Mouse (Mus musculus): Measurements from ENCODE around the gene Syne2. TPM values are rescaled to one million over a fixed set of nuclear protein-coding genes. Genes with fewer than 3 reads are reported as not detected.

Gene Syne2
- polyA plus RNA-seq, 1 experiment from 2014 or later, result 137 TPM

DNA sequence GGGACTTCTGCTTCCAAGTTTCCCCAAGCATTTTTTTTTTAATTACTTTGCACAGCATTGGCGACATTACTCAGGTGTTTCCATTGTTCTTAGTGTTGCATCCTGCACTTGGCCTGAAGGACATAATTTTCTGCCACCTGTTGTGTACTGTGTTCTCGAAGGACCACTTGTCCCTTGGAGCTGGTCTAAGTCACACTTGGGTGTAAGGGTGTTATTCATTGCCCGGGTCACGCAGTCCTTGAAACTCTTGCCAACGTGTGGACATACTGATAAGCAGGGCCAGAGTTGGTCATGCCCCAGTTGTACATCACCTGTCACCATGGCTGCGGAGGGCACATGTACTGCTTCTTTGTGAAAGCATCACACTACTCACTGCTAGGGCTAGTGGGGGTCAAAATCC, 228.6 kb downstream of the Syne2 start:
- no peaks in the 10 kb centered on the region for H3K4me1 ChIP-seq
- no peaks in the 10 kb centered on the region for H3K27me3 ChIP-seq
- no peak overlapping the region for H3K27ac ChIP-seq
- H3K9ac ChIP-seq, result no peak overlapping the region
- peaks cover 86% of the 10 kb centered on the region for H3K36me3 ChIP-seq (ENCODE audit: poor library complexity, severe bottlenecking)
- no peak overlapping the region for H3K4me3 ChIP-seq
- no peaks in the 10 kb centered on the region for H3K9me3 ChIP-seq (replicated peaks)
- WGBS, result 98% methylated on average over 6 of the region's 6 CpGs
- H3K4me2 ChIP-seq, result no peak overlapping the region
- ATAC-seq, result no peak

DNA sequence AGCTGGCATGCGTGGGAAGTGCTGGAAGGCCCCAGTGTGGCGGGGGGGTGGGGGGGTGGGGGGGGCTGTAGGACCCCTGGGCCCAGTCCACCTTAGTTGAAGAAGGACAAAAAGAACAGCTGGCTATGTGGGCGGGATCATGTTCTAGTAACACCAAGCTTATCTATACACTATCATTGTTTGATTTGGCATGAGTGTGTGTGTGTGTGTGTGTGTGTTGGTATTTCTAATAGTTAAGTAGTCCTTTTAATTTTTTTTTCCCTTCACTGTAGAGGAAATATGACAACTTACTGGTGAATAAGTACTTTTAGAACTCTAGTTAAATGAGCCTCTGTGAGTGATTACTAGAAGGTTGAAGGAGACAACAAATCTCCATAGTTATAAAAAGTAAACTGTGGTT, 230.0 kb downstream of the Syne2 start:
- ATAC-seq, result no peak
- Histone ChIP-seq H3K27me3 (no peaks in the 10 kb centered on the region), H3K9me3 (replicated peaks) (no peaks in the 10 kb centered on the region), H3K4me1 (no peaks in the 10 kb centered on the region), H3K36me3 (ENCODE audit: poor library complexity, severe bottlenecking) (peaks cover 86% of the 10 kb centered on the region), H3K4me2 (no peak overlapping the region), H3K9ac (no peak overlapping the region), H3K4me3 (no peak overlapping the region), H3K27ac (no peak overlapping the region)
- 88% methylated on average over 3 of the region's 3 CpGs for WGBS

DNA sequence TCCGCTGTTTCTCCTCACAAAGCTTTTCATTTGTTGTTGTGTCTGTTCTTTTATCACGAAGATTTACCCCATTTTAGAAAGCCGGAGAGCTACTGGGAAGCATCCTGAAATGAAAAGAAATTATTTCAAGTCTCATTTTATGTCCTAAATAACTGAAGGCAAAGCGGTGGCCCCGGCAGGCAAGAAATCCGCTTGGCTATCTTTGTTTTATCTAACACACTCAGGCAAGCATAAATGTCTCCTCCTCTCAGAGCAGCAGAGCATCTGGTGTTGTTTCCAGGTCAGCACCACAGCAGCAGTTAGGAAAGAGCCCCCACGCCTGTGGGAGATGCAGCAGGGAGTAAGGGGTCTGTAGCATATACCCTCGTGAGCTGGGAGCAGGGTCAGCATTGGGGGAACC, 230.7 kb downstream of the Syne2 start:
- 88% methylated on average over 8 of the region's 8 CpGs for WGBS
- no peak for ATAC-seq
- Histone ChIP-seq H3K9ac (no peak overlapping the region), H3K36me3 (ENCODE audit: poor library complexity, severe bottlenecking) (peaks cover 83% of the 10 kb centered on the region), H3K4me1 (no peaks in the 10 kb centered on the region), H3K9me3 (replicated peaks) (no peaks in the 10 kb centered on the region), H3K4me3 (no peak overlapping the region), H3K27me3 (no peaks in the 10 kb centered on the region), H3K27ac (no peak overlapping the region), H3K4me2 (no peak overlapping the region)

DNA sequence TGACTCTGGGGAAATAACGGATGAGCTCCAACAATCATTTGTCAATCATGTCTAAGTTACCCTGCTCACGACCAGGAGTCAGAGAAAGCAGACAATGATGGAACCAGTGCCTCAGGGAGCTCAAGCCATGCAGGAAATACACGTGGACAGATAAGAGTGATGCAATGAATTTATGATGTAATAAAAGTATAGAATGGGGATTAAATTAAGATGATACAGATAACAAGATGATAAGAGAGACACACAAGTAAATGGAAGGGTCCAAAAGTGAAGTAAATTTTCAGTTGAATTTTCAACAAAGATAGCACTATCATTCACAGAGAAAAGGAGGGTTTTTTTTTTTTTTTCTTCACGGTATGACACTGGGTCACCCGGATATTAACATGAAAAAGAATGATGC, 231.4 kb downstream of the Syne2 start:
- peaks cover 77% of the 10 kb centered on the region for H3K36me3 ChIP-seq (ENCODE audit: poor library complexity, severe bottlenecking)
- WGBS, result 88% methylated on average over 5 of the region's 5 CpGs
- H3K9ac ChIP-seq, result no peak overlapping the region
- no peak overlapping the region for H3K27ac ChIP-seq
- no peaks in the 10 kb centered on the region for H3K4me1 ChIP-seq
- H3K9me3 ChIP-seq (replicated peaks), result no peaks in the 10 kb centered on the region
- H3K27me3 ChIP-seq, result no peaks in the 10 kb centered on the region
- H3K4me2 ChIP-seq, result no peak overlapping the region
- ATAC-seq, result no peak
- no peak overlapping the region for H3K4me3 ChIP-seq

DNA sequence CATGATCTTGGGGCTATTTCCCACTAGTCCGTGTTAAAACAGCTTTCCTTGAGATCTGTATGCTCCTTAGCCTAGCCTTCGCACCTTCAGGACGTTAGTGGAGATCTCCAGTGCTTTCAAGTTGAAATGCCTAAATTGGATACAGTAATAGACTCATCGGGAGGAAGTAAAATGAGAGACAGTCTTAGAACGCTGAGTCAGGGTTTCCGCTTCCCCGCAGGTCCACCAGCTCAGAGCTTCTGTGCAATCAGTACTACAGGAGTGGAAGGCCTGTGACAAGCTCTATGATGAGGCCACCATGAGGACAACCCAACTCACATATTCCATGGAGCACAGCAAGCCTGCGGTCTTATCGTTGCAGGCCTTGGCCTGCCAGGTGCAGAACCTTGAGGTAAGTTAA, 233.9 kb downstream of the Syne2 start:
- no peak overlapping the region for H3K27ac ChIP-seq
- H3K4me2 ChIP-seq, result no peak overlapping the region
- no peaks in the 10 kb centered on the region for H3K9me3 ChIP-seq (replicated peaks)
- peaks cover 87% of the 10 kb centered on the region for H3K36me3 ChIP-seq (ENCODE audit: poor library complexity, severe bottlenecking)
- H3K27me3 ChIP-seq, result no peaks in the 10 kb centered on the region
- no peak overlapping the region for H3K4me3 ChIP-seq
- 93% methylated on average over 9 of the region's 9 CpGs for WGBS
- H3K9ac ChIP-seq, result no peak overlapping the region
- no peak for ATAC-seq
- no peaks in the 10 kb centered on the region for H3K4me1 ChIP-seq

DNA sequence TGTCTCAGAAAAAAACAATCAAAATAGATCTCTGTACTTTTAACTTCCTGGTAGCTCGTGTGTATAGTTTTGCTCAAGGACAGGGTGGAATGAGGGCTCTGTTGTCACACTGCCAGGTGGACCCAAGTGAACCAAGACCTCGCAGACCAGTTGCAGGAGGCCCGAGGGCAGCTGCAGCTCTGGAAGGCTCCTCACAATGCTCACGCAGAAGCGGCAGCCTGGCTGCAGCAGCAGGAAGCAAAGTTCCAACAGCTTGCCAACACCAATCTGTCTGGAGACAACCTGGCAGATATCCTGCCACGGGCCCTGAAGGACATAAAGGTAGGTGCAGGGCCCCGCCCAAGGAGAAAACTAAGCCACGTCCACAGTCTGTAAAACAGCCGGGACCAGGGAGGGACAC, 236.7 kb downstream of the Syne2 start:
- no peak for ATAC-seq
- WGBS, result 94% methylated on average over 9 of the region's 9 CpGs

DNA sequence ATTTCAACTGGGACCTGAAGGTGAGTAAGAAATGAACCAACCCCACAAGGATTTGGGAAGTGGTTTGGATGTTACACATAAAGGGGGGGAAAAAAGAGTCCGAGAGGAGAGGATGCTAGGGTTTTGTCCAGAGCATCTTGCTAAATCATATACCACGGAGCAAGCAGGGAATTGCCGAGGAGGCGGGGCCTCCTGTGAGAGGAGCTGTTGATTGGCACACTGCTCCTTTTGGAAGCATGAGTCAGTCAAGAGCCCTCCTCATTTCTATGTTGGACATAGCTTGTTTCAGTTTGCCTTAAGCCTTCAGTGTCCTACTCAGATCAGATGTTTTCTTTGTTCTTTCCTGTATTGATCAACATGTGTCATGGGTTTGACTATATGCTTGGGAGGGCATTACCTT, 245.1 kb downstream of the Syne2 start:
- H3K27me3 ChIP-seq, result no peaks in the 10 kb centered on the region
- no peaks in the 10 kb centered on the region for H3K9me3 ChIP-seq (replicated peaks)
- no peak overlapping the region for H3K4me3 ChIP-seq
- 93% methylated on average over 4 of the region's 4 CpGs for WGBS
- ATAC-seq, result no peak
- H3K36me3 ChIP-seq (ENCODE audit: poor library complexity, severe bottlenecking), result peaks cover 94% of the 10 kb centered on the region
- no peak overlapping the region for H3K27ac ChIP-seq
- no peak overlapping the region for H3K9ac ChIP-seq
- no peaks in the 10 kb centered on the region for H3K4me1 ChIP-seq
- no peak overlapping the region for H3K4me2 ChIP-seq

More for the DNA sequence above, 236.7 kb downstream of the Syne2 start:
- H3K4me3 ChIP-seq, result no peak overlapping the region
- H3K27me3 ChIP-seq, result no peaks in the 10 kb centered on the region
- H3K27ac ChIP-seq, result no peak overlapping the region
- H3K4me2 ChIP-seq, result no peak overlapping the region
- peaks cover 85% of the 10 kb centered on the region for H3K36me3 ChIP-seq (ENCODE audit: poor library complexity, severe bottlenecking)
- H3K9me3 ChIP-seq (replicated peaks), result no peaks in the 10 kb centered on the region
- no peak overlapping the region for H3K9ac ChIP-seq
- no peaks in the 10 kb centered on the region for H3K4me1 ChIP-seq

DNA sequence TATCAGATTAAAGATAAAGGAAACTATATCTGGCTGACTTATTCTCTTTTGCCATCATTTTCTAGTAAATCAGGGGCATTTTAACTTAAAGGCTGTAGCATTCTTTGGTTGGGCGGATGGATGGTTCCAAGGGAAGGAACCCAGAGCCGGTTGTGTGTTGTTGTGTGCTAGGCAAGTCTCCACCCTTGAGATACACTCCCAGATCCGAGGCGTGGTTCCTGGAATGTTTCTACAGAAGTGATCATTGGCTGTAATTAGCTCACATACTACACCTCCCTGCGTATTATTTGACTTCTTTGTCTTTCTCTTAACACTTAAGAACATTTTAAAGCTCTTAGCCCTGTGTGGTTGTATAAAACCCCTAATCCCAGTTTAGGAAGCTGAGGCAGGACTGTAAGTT, 252.5 kb downstream of the Syne2 start:
- H3K9ac ChIP-seq, result no peak overlapping the region
- H3K9me3 ChIP-seq (replicated peaks), result no peaks in the 10 kb centered on the region
- 0 out of 2 replicates have a peak, but pooled peaks cover 4% of the 10 kb centered on the region for H3K27me3 ChIP-seq
- H3K4me3 ChIP-seq, result no peak overlapping the region
- 89% methylated on average over 5 of the region's 5 CpGs for WGBS
- no peak for ATAC-seq
- peaks cover 55% of the 10 kb centered on the region for H3K36me3 ChIP-seq (ENCODE audit: poor library complexity, severe bottlenecking)
- H3K4me1 ChIP-seq, result peaks cover 17% of the 10 kb centered on the region
- H3K27ac ChIP-seq, result no peak overlapping the region
- H3K4me2 ChIP-seq, result no peak overlapping the region

DNA sequence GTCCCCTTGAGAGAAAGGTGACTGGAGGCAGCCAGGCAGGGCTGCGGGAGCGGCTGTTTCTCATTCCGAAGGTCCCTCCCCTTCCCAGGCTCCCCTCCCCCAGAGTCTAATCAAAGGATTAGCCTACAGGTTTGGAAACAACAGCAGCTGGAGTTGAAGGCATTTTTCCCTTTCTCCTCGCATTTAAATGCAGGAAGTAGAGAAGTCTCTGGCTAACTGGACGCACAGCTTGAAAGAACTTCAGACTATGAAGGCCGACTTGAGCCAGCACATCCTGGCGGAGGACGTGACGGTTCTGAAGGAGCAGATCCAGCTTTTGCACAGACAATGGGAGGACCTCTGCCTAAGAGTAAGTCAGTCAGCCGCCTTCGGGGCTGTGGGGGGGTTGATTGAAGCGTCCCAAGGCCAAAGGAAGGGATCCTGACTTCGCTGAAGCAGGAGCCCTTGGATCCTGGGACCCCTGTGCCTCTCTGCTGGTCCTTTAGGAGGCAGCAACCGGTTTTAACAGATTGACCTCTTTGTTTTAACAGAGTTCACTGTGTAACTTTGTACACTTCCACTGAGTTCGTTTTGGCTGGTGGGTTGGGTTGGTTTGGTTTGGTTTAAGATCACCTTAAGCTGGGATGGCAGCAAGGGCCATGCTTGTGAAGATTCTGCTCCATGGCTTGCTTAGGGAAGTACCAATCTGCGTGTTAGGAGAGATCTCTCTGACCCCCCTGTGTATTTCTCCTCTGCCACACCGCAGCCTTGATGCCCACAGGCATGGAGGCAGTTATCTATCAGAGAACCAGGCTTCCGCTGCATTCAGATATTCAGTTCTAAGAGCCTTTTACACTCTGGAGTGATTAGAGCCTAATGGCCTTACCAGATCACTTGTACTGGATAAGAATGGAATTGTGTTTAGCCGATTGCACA, 254.3 kb downstream of the Syne2 start:
- Histone ChIP-seq H3K4me3 (peak overlapping the region; percentile 4; the same call in 1 of the 2 replicates), H3K9ac (no peak overlapping the region), H3K27me3 (0 out of 2 replicates have a peak, but pooled peaks cover 4% of the 10 kb centered on the region), H3K27ac (no peak overlapping the region), H3K4me1 (peaks cover 17% of the 10 kb centered on the region), H3K36me3 (ENCODE audit: poor library complexity, severe bottlenecking) (peaks cover 55% of the 10 kb centered on the region), H3K4me2 (peak overlapping the region; percentile 26), H3K9me3 (replicated peaks) (no peaks in the 10 kb centered on the region)
- WGBS, result 13% methylated on average over 19 of the region's 19 CpGs
- no peak for ATAC-seq

DNA sequence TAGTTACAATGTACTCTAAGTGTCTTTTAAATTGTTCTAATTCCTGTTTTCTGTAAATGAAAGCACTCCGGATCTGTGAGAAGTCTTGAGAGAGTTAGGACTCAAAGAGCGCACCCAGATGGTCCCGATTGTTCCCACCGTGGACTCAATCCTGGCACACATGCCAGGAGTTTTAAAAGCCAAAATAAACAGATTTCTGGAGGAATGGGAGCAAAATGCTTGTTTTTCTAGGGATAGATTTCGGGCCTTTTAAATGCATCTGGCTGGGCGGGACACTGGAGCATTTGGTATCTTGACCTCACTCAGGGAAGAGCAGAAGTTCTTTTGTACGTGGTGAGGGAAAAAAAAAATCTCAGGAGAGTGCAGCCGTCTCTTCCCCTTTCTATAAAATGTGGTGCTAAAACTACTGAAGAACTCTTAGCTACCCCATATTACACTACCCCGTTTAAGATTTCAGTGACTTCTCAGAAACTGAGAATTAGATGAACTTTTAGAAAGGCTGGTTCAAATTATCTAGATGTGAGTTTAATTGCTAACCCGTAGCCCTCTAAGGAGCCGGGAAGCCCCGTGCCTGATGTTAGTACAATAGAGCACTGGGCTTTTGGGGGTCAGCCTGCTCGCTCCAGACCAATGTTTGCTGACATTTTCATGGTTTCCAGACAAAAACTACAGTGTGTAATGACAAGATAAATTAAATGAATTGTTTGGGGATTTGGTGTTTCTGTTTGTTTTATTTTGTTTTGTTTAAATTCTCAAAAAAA, 255.3 kb downstream of the Syne2 start:
- Histone ChIP-seq H3K27me3 (0 out of 2 replicates have a peak, but pooled peaks cover 4% of the 10 kb centered on the region), H3K4me2 (no peak overlapping the region), H3K4me1 (peaks cover 17% of the 10 kb centered on the region), H3K27ac (no peak overlapping the region), H3K4me3 (no peak overlapping the region), H3K36me3 (ENCODE audit: poor library complexity, severe bottlenecking) (peaks cover 54% of the 10 kb centered on the region), H3K9ac (no peak overlapping the region), H3K9me3 (replicated peaks) (no peaks in the 10 kb centered on the region)
- 15% methylated on average over 13 of the region's 13 CpGs for WGBS
- no peak for ATAC-seq

DNA sequence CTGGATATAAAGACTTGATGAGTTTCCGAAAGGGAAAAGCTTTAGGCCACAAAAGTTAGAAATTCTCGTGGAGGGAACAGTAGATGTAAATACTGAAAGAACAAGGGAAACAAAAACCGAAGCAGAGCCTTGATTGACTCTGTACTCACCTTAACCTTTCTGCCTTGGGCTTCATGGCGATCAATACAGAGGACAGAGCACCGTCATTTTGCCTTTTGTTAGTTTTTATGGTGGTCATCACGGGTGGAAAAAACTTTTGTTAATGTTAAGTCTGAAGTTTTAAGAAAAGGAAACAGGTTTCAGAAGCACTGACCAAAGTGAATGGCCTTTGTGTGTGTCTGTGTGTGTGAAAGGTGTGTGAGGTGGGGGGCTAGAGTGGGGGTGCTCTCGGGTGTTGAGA, 256.0 kb downstream of the Syne2 start:
- H3K36me3 ChIP-seq (ENCODE audit: poor library complexity, severe bottlenecking), result peaks cover 58% of the 10 kb centered on the region
- 37% methylated on average over 7 of the region's 7 CpGs for WGBS
- H3K9ac ChIP-seq, result no peak overlapping the region
- H3K4me3 ChIP-seq, result no peak overlapping the region
- no peak overlapping the region for H3K4me2 ChIP-seq
- H3K4me1 ChIP-seq, result peaks cover 17% of the 10 kb centered on the region
- ATAC-seq, result no peak
- 0 out of 2 replicates have a peak, but pooled peaks cover 4% of the 10 kb centered on the region for H3K27me3 ChIP-seq
- no peak overlapping the region for H3K27ac ChIP-seq
- H3K9me3 ChIP-seq (replicated peaks), result no peaks in the 10 kb centered on the region

DNA sequence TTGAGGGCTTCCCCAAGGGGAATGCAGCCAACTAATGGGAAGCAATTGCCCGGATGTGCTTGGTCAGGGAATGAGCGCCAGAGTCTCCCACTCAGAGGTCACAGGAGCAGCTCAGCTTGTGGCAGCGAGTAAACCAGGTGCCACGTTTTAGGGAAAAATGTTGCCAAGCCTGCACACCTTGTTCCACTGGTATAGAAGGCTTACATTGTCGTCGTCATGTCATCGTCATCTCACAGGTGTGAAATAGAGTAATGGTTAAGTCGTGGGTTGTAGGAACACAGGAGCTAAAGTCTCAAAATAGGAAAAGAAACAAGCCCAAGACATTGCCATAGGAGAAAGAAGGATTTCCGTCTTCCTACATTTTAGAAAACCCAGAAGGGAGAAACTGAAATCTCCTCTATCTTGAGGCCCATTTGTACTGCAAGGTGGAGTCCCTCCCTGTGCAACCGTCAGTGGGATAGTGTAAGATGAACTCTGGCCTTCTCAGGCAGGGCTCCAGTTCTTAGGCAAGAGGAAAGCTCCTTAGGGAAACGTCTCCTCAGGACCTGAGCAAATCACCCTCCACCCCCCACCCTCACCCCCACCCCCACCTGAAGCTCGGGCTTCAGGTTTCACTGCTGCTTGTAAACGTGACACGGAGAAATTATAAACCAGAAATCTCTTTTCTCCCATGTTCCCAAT, 263.1 kb downstream of the Syne2 start:
- Histone ChIP-seq H3K27me3 (no peaks in the 10 kb centered on the region), H3K9me3 (replicated peaks) (no peaks in the 10 kb centered on the region), H3K9ac (peak overlapping the region; percentile 64), H3K4me2 (peak overlapping the region; percentile 57), H3K36me3 (ENCODE audit: poor library complexity, severe bottlenecking) (peaks cover 49% of the 10 kb centered on the region), H3K27ac (peak overlapping the region; percentile 80), H3K4me1 (peaks cover 14% of the 10 kb centered on the region), H3K4me3 (peak overlapping the region; percentile 41)
- 45% methylated on average over 14 of the region's 14 CpGs for WGBS
- ATAC-seq, result peak; percentile 7; the same call in 1 of the 2 replicates

Measured in forebrain, embryonic 13.5 days (tissue).